Comparison of ENCODE assay signal across 11 mouse cellular contexts in the genomic region with DNA sequence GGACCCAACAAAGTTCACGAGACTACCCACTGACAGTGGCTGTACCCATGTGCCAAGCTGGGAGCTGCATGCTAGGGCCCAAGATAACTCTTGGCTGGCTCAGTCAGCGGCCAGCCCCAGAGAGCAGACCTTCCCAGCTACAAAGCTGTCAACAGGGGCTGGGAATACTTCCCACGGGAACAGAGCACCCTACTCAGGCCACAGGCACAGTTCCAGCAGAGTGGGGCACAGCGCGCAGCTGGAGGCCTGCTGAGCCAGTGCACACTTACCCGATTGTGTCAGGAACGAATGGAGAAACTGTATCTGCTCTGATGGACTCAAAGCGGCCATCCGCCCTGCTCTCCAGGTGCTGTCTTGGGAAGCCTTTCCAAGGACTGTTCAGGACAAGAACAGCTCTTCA.
DNase-seq lines count a peak whose midpoint lies in the region; ATAC-seq and TF ChIP-seq lines count a peak whose summit lies in the region.
"Had no signal": no experiment of that assay in that cellular context is flagged by ENCODE, and none has a peak within 500 bp of the region (broad histone marks: within the 10 kb centered on the region; RNA-seq: fewer than 3 reads in every experiment).

No protein-coding gene starts in this region.

- H3K27ac ChIP-seq in hindbrain, embryonic 10.5 days = peak overlapping the region; percentile 10; the same call in 1 of the 2 replicates
- H3K27ac ChIP-seq in hindbrain, embryonic 13.5 days = no peak overlapping the region
- peak overlapping the region; percentile 61; the same call in 1 of the 2 replicates for H3K27ac ChIP-seq in heart, adult 2 months
- H3K27ac ChIP-seq in hindbrain, postnatal 0 days = 0 out of 2 replicates have a peak overlapping the region, but pooled peaks have one; percentile 28
- H3K27ac ChIP-seq in midbrain, postnatal 0 days (ENCODE audit: low read depth, low read length) = no peak overlapping the region
- H3K27ac ChIP-seq: limb, embryonic 12.5 days had no signal

- H3K36me3 ChIP-seq in hindbrain, embryonic 10.5 days = no peaks in the 10 kb centered on the region
- no peaks in the 10 kb centered on the region for H3K36me3 ChIP-seq in hindbrain, embryonic 13.5 days
- H3K36me3 ChIP-seq in heart, adult 2 months (ENCODE audit: control insufficient read depth, insufficient read depth, low read length) = no peaks in the 10 kb centered on the region
- H3K36me3 ChIP-seq in hindbrain, postnatal 0 days (ENCODE audit: insufficient read depth, low read length) = no peaks in the 10 kb centered on the region
- no peaks in the 10 kb centered on the region for H3K36me3 ChIP-seq in midbrain, postnatal 0 days (ENCODE audit: insufficient read depth, low read length)
- H3K36me3 ChIP-seq: limb, embryonic 12.5 days had no signal

- no peak overlapping the region for H3K4me2 ChIP-seq in hindbrain, embryonic 13.5 days
- H3K4me2 ChIP-seq in hindbrain, postnatal 0 days (ENCODE audit: low read depth, low read length) = no peak overlapping the region
- H3K4me2 ChIP-seq in midbrain, postnatal 0 days (ENCODE audit: low read depth, low read length, poor library complexity, severe bottlenecking) = no peak overlapping the region
- H3K4me2 ChIP-seq: limb, embryonic 12.5 days had no signal

- intact Hi-C loops in heart, adult 2 months (cut with DNase I) = no loop called here

- H3K9me3 ChIP-seq in hindbrain, embryonic 10.5 days = peaks cover 4% of the 10 kb centered on the region; the same call in 1 of the 2 replicates
- H3K9me3 ChIP-seq in hindbrain, embryonic 13.5 days = 0 out of 2 replicates have a peak, but pooled peaks cover 3% of the 10 kb centered on the region
- no peaks in the 10 kb centered on the region for H3K9me3 ChIP-seq in hindbrain, postnatal 0 days (ENCODE audit: low read length)
- no peaks in the 10 kb centered on the region for H3K9me3 ChIP-seq in midbrain, postnatal 0 days (ENCODE audit: low read length)
- H3K9me3 ChIP-seq: limb, embryonic 12.5 days had no signal

- TF ChIP-seq CTCF in heart, adult 2 months (IDR thresholded peaks at IDR 0.05) = no peak
- TF ChIP-seq CTCF in hindbrain, postnatal 0 days (IDR thresholded peaks at IDR 0.05; ENCODE audit: low read depth) = no peak
- no peak for TF ChIP-seq CTCF in midbrain, postnatal 0 days (IDR thresholded peaks at IDR 0.05)

- TF ChIP-seq EP300 in heart, adult 2 months (IDR thresholded peaks at IDR 0.05; ENCODE audit: insufficient read depth, low read depth, low read length) = peak; percentile 89

- H3K27me3 ChIP-seq in hindbrain, embryonic 10.5 days (ENCODE audit: insufficient read depth, poor library complexity, severe bottlenecking) = no peaks in the 10 kb centered on the region
- H3K27me3 ChIP-seq in hindbrain, embryonic 13.5 days = no peaks in the 10 kb centered on the region
- no peaks in the 10 kb centered on the region for H3K27me3 ChIP-seq in heart, adult 2 months (ENCODE audit: control insufficient read depth, insufficient read depth, low read length)
- H3K27me3 ChIP-seq in hindbrain, postnatal 0 days (ENCODE audit: insufficient read depth, low read length) = no peaks in the 10 kb centered on the region
- no peaks in the 10 kb centered on the region for H3K27me3 ChIP-seq in midbrain, postnatal 0 days (ENCODE audit: insufficient read depth, low read length)
- H3K27me3 ChIP-seq: limb, embryonic 12.5 days had no signal

- DNase-seq in hindbrain, embryonic 10.5 days (ENCODE audit: low spot score) = no peak
- peak; percentile 56 to 80 for DNase-seq in heart, adult 2 months
- peak; percentile 62 for DNase-seq in hindbrain, postnatal 0 days (ENCODE audit: low spot score)
- peak; percentile 67 for DNase-seq in midbrain, postnatal 0 days (ENCODE audit: low spot score)
- DNase-seq in lung, postnatal 10 days = no peak
- DNase-seq: kidney, adult 18-20 months had no signal

- no peak for TF ChIP-seq POLR2A in heart, adult 2 months (IDR thresholded peaks at IDR 0.05; ENCODE audit: insufficient read depth, low read depth, low read length)

- peaks cover 20% of the 10 kb centered on the region for H3K4me1 ChIP-seq in hindbrain, embryonic 10.5 days (replicated peaks)
- 0 out of 2 replicates have a peak, but pooled peaks cover 4% of the 10 kb centered on the region for H3K4me1 ChIP-seq in hindbrain, embryonic 13.5 days (replicated peaks)
- peaks cover 1% of the 10 kb centered on the region; the same call in 1 of the 2 replicates for H3K4me1 ChIP-seq in heart, adult 2 months (ENCODE audit: control insufficient read depth, insufficient read depth, low read length)
- H3K4me1 ChIP-seq in hindbrain, postnatal 0 days (ENCODE audit: insufficient read depth, low read length) = no peaks in the 10 kb centered on the region
- no peaks in the 10 kb centered on the region for H3K4me1 ChIP-seq in midbrain, postnatal 0 days (ENCODE audit: insufficient read depth, low read length)
- H3K4me1 ChIP-seq: limb, embryonic 12.5 days had no signal

- ATAC-seq in hindbrain, embryonic 13.5 days (ENCODE audit: low FRiP score) = no peak
- peak; percentile 88 for ATAC-seq in hindbrain, postnatal 0 days
- peak; percentile 67 for ATAC-seq in midbrain, postnatal 0 days (ENCODE audit: low FRiP score)
- no peak for ATAC-seq in granulocyte monocyte progenitor cell, adult 5-6 weeks (replicated peaks; ENCODE audit: poor library complexity, severe bottlenecking)
- no peak for ATAC-seq in erythroblast, adult 5-6 weeks (replicated peaks; ENCODE audit: low FRiP score, poor library complexity, severe bottlenecking)
- ATAC-seq: Patski had no signal

- WGBS in hindbrain, embryonic 10.5 days = 85% methylated on average over 9 of the region's 9 CpGs
- 80% methylated on average over 9 of the region's 9 CpGs for WGBS in hindbrain, embryonic 13.5 days
- WGBS in heart, adult 2 months = 66% methylated on average over 9 of the region's 9 CpGs
- WGBS in hindbrain, postnatal 0 days = 70% methylated on average over 9 of the region's 9 CpGs
- WGBS in midbrain, postnatal 0 days = 77% methylated on average over 9 of the region's 9 CpGs

- H3K9ac ChIP-seq in hindbrain, embryonic 13.5 days = no peak overlapping the region
- no peak overlapping the region for H3K9ac ChIP-seq in heart, adult 2 months (ENCODE audit: low read depth, low read length)
- no peak overlapping the region for H3K9ac ChIP-seq in hindbrain, postnatal 0 days (replicated peaks; ENCODE audit: low read length)
- H3K9ac ChIP-seq in midbrain, postnatal 0 days (replicated peaks; ENCODE audit: low read length, poor library complexity, severe bottlenecking) = no peak overlapping the region
- H3K9ac ChIP-seq: limb, embryonic 12.5 days had no signal

- no peaks in the 10 kb centered on the region for H3K79me2 ChIP-seq in heart, adult 2 months (replicated peaks; ENCODE audit: control insufficient read depth, insufficient read depth, low read length)

- no peak overlapping the region for H3K4me3 ChIP-seq in hindbrain, embryonic 10.5 days
- H3K4me3 ChIP-seq in hindbrain, embryonic 13.5 days = no peak overlapping the region
- no peak overlapping the region for H3K4me3 ChIP-seq in heart, adult 2 months
- no peak overlapping the region for H3K4me3 ChIP-seq in hindbrain, postnatal 0 days (ENCODE audit: low read length)
- H3K4me3 ChIP-seq in midbrain, postnatal 0 days (ENCODE audit: low read depth, low read length) = no peak overlapping the region
- H3K4me3 ChIP-seq: limb, embryonic 12.5 days had no signal

Comparison
In these comparisons a context has a peak if more than half of its experiments do, and no peak if none do; other contexts are left out.
1. DNase-seq: peak in heart, adult 2 months (2 of 2), hindbrain, postnatal 0 days (single experiment) and midbrain, postnatal 0 days (single experiment); none in hindbrain, embryonic 10.5 days (single experiment) and lung, postnatal 10 days (single experiment).
2. H3K27ac ChIP-seq: peak in hindbrain, embryonic 10.5 days (single experiment), heart, adult 2 months (single experiment) and hindbrain, postnatal 0 days (single experiment); none in hindbrain, embryonic 13.5 days (single experiment) and midbrain, postnatal 0 days (single experiment).
3. ATAC-seq: peak in hindbrain, postnatal 0 days (single experiment) and midbrain, postnatal 0 days (single experiment); none in hindbrain, embryonic 13.5 days (single experiment), granulocyte monocyte progenitor cell, adult 5-6 weeks (single experiment) and erythroblast, adult 5-6 weeks (single experiment).